Mouse (Mus musculus): ENCODE data around the gene Lactbl1. TPM values are rescaled to one million over a fixed set of nuclear protein-coding genes. Genes with fewer than 3 reads are reported as not detected.

Lactbl1 gene
- polyA plus RNA-seq, 1 experiment = not detected

DNA sequence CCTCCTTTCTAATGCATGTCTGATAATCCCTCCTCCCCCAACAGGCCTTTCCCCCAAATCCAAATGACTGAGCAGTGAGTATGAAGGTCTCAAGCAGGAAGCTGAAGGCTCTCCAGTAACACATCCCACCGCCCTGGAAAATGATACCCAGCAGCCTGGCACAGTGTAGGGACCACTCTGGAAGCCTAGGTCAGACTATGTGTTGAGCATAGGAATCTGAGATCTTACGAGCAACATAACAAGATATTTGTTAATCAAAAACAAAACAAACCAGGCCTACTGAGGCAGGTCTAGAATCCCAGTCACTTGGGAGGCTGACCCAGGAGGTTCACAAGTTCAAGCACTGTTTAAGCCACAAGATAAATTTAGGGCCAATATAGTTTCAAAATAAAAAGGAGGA lies 21.9 kb upstream of the Lactbl1 start:
- TF ChIP-seq MYOD1 (IDR thresholded peaks at IDR 0.05; ENCODE audit: control insufficient read depth in 1 of 3, insufficient read length in 2 of 3, low read depth in 2 of 3) (no peak), SRF (IDR thresholded peaks at IDR 0.05; ENCODE audit: control insufficient read depth, insufficient read length, low read depth) (no peak), E2F4 (IDR thresholded peaks at IDR 0.05; ENCODE audit: insufficient read depth) (no peak), TCF12 (IDR thresholded peaks at IDR 0.05; ENCODE audit: insufficient read depth, poor library complexity, severe bottlenecking) (no peak), REST (IDR thresholded peaks at IDR 0.05; ENCODE audit: insufficient read depth, insufficient read length) (no peak), USF1 (IDR thresholded peaks at IDR 0.05; ENCODE audit: low read depth) (no peak), POLR2A (IDR thresholded peaks at IDR 0.05; ENCODE audit: insufficient read length, low read depth) (no peak), CEBPB (IDR thresholded peaks at IDR 0.05; ENCODE audit: insufficient read depth, poor library complexity, severe bottlenecking) (no peak), TCF3 (IDR thresholded peaks at IDR 0.05; ENCODE audit: insufficient read length, low read depth) (no peak), POLR2AphosphoS2 (IDR thresholded peaks at IDR 0.05; ENCODE audit: insufficient read length, low read depth) (no peak), MYOG (IDR thresholded peaks at IDR 0.05; ENCODE audit: control insufficient read depth in 1 of 3, insufficient read depth in 1 of 3, insufficient read length in 2 of 3, low read depth in 2 of 3) (no peak), MAX (IDR thresholded peaks at IDR 0.05; ENCODE audit: low read depth) (no peak)
- Histone ChIP-seq H3K4me3 (peak overlapping the region; percentile 64), H3K4me2 (ENCODE audit: low read depth) (peak overlapping the region; percentile 68)

GRCm38 (mm10) chr4:136601476-136601875 lies 20.9 kb upstream of the Lactbl1 start:
- Histone ChIP-seq H3K79me2 (ENCODE audit: control insufficient read depth, insufficient read depth) (peaks cover 53% of the 10 kb centered on the region), H3K27me3 (ENCODE audit: control insufficient read depth, insufficient read depth, insufficient read length) (no peaks in the 10 kb centered on the region), H3ac (ENCODE audit: control insufficient read depth, insufficient read length) (peak overlapping the region; percentile 90), H3K36me3 (ENCODE audit: control insufficient read depth, insufficient read depth) (no peaks in the 10 kb centered on the region), H3K4me2 (ENCODE audit: low read depth) (peak overlapping the region; percentile 68), H3K4me3 (peak overlapping the region; percentile 64)
- no peak for TF ChIP-seq POLR2AphosphoS2 (IDR thresholded peaks at IDR 0.05; ENCODE audit: insufficient read length, low read depth)
- TF ChIP-seq CEBPB (IDR thresholded peaks at IDR 0.05; ENCODE audit: insufficient read depth, poor library complexity, severe bottlenecking) = no peak
- no peak for TF ChIP-seq MYOD1 (IDR thresholded peaks at IDR 0.05; ENCODE audit: control insufficient read depth in 1 of 3, insufficient read length in 2 of 3, low read depth in 2 of 3)
- no peak for TF ChIP-seq MAX (IDR thresholded peaks at IDR 0.05; ENCODE audit: low read depth)
- no peak for TF ChIP-seq E2F4 (IDR thresholded peaks at IDR 0.05; ENCODE audit: insufficient read depth)
- no peak for TF ChIP-seq POLR2A (IDR thresholded peaks at IDR 0.05; ENCODE audit: insufficient read length, low read depth)
- TF ChIP-seq TCF12 (IDR thresholded peaks at IDR 0.05; ENCODE audit: insufficient read depth, poor library complexity, severe bottlenecking) = no peak

More for the DNA sequence above, 21.9 kb upstream of the Lactbl1 start:
- Histone ChIP-seq H3K27me3 (ENCODE audit: control insufficient read depth, insufficient read depth, insufficient read length) (no peaks in the 10 kb centered on the region), H3K79me2 (ENCODE audit: control insufficient read depth, insufficient read depth) (peaks cover 62% of the 10 kb centered on the region), H3ac (ENCODE audit: control insufficient read depth, insufficient read length) (no peak overlapping the region), H3K36me3 (ENCODE audit: control insufficient read depth, insufficient read depth) (no peaks in the 10 kb centered on the region)

DNA sequence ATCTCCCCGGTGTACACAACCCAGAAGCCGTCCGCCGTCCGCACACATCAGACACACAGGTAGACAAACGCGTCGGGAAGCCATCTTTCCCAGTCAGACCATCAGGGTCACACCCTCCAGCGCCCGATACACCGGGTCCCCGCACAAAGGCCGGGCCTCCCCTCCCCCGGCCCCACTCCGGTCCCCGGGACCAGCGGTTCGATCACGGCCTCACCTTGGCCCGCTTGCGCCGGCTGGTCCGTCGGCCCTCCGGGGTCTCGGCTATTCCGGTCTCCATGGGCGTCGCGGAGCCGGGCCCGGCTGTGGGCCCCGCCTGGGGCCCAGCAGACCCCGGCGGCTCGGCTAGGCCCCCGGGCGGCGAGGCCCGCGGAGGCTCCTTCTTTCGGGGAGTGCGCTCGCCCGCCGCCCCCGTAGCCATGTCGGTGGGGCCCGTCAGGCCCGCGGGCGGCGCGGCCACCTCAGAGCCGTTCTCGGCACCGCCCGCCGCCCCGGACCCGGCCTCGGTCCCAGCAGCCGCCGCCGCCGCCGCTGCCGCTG lies 20.3 kb upstream of the Lactbl1 start:
- Histone ChIP-seq H3K27me3 (ENCODE audit: control insufficient read depth, insufficient read depth, insufficient read length) (no peaks in the 10 kb centered on the region), H3K4me3 (peak overlapping the region; percentile 64), H3K4me2 (ENCODE audit: low read depth) (no peak overlapping the region), H3K79me2 (ENCODE audit: control insufficient read depth, insufficient read depth) (peaks cover 47% of the 10 kb centered on the region), H3ac (ENCODE audit: control insufficient read depth, insufficient read length) (peak overlapping the region; percentile 90), H3K36me3 (ENCODE audit: control insufficient read depth, insufficient read depth) (no peaks in the 10 kb centered on the region)
- TF ChIP-seq SRF (IDR thresholded peaks at IDR 0.05; ENCODE audit: control insufficient read depth, insufficient read length, low read depth) (no peak), POLR2A (IDR thresholded peaks at IDR 0.05; ENCODE audit: insufficient read length, low read depth) (no peak), MAX (IDR thresholded peaks at IDR 0.05; ENCODE audit: low read depth) (no peak), MYOG (IDR thresholded peaks at IDR 0.05; ENCODE audit: control insufficient read depth in 1 of 3, insufficient read depth in 1 of 3, insufficient read length in 2 of 3, low read depth in 2 of 3) (no peak), USF1 (IDR thresholded peaks at IDR 0.05; ENCODE audit: low read depth) (no peak), REST (IDR thresholded peaks at IDR 0.05; ENCODE audit: insufficient read depth, insufficient read length) (no peak), CEBPB (IDR thresholded peaks at IDR 0.05; ENCODE audit: insufficient read depth, poor library complexity, severe bottlenecking) (no peak), POLR2AphosphoS2 (IDR thresholded peaks at IDR 0.05; ENCODE audit: insufficient read length, low read depth) (no peak), TCF12 (IDR thresholded peaks at IDR 0.05; ENCODE audit: insufficient read depth, poor library complexity, severe bottlenecking) (no peak), TCF3 (IDR thresholded peaks at IDR 0.05; ENCODE audit: insufficient read length, low read depth) (no peak), MYOD1 (IDR thresholded peaks at IDR 0.05; ENCODE audit: control insufficient read depth in 1 of 3, insufficient read length in 2 of 3, low read depth in 2 of 3) (no peak), E2F4 (IDR thresholded peaks at IDR 0.05; ENCODE audit: insufficient read depth) (no peak)

DNA sequence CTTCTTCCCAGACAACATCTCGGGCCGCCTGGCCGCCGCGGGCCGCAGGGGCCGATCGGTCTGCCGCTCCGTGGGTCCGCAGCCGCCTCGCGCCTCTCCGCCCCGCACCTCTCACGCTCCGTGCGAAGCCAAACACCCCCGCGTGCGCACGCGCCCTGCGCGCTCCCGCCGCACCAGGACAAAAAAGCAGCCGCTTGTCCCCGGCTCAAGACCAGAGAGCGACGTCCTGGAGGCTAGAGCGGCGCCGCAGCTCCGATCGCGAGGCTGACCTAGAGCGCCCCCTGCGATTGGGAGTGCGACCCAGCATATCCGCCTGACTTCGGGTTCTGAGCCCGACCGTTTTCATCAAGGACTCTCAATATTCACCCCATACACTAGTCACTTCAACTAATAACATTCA lies 19.9 kb upstream of the Lactbl1 start, which contains the start of gene Kdm1a:
Gene Kdm1a (minus strand): TSS at position 156 of the 400 bp plus-strand sequence.
- TF ChIP-seq CEBPB (IDR thresholded peaks at IDR 0.05; ENCODE audit: insufficient read depth, poor library complexity, severe bottlenecking) (no peak), POLR2A (IDR thresholded peaks at IDR 0.05; ENCODE audit: insufficient read length, low read depth) (peak; percentile 89), MAX (IDR thresholded peaks at IDR 0.05; ENCODE audit: low read depth) (no peak), MYOG (IDR thresholded peaks at IDR 0.05; ENCODE audit: control insufficient read depth in 1 of 3, insufficient read depth in 1 of 3, insufficient read length in 2 of 3, low read depth in 2 of 3) (peak in 1 of 3 experiments; percentile 54), MYOD1 (IDR thresholded peaks at IDR 0.05; ENCODE audit: control insufficient read depth in 1 of 3, insufficient read length in 2 of 3, low read depth in 2 of 3) (peak in 1 of 3 experiments; percentile 41), POLR2AphosphoS2 (IDR thresholded peaks at IDR 0.05; ENCODE audit: insufficient read length, low read depth) (peak; percentile 63), USF1 (IDR thresholded peaks at IDR 0.05; ENCODE audit: low read depth) (no peak)
- Histone ChIP-seq H3K4me2 (ENCODE audit: low read depth) (peak within 1 kb of the TSS; percentile 68), H3K79me2 (ENCODE audit: control insufficient read depth, insufficient read depth) (peaks cover 42% of the 10 kb centered on the region), H3ac (ENCODE audit: control insufficient read depth, insufficient read length) (peak within 1 kb of the TSS; percentile 90), H3K4me3 (peak within 1 kb of the TSS; percentile 64), H3K27me3 (ENCODE audit: control insufficient read depth, insufficient read depth, insufficient read length) (no peaks in the 10 kb centered on the region), H3K36me3 (ENCODE audit: control insufficient read depth, insufficient read depth) (no peaks in the 10 kb centered on the region)
